Mouse (Mus musculus) layer of hippocampus, postnatal 36 days (tissue): Measurements from ENCODE around the gene Fbxo40. TPM values are rescaled to one million over a fixed set of nuclear protein-coding genes. Genes with fewer than 3 reads are reported as not detected.

Source experiments
- DNase-seq, 2 experiments: peaks; one replicate each; pipeline ENCODE4 v3.0.0; 2022
- total RNA-seq, 2 experiments: library from RNA; stranded (reverse); gene quantifications; 2 replicates each; pipeline ENCODE4 v1.2.3; 2021

Fbxo40 gene
- total RNA-seq, result under 1 TPM in 1 of 2 experiments, not detected in 1; 0.07 TPM

GRCm38 (mm10) chr16:36989999-36990625, at the start of gene Fbxo40:
Fbxo40 (minus strand) TSS chr16:36990467.
- no peak for DNase-seq

GRCm38 (mm10) chr16:37034751-37035150, 44.5 kb upstream of the Fbxo40 start:
- no peak for DNase-seq

DNA sequence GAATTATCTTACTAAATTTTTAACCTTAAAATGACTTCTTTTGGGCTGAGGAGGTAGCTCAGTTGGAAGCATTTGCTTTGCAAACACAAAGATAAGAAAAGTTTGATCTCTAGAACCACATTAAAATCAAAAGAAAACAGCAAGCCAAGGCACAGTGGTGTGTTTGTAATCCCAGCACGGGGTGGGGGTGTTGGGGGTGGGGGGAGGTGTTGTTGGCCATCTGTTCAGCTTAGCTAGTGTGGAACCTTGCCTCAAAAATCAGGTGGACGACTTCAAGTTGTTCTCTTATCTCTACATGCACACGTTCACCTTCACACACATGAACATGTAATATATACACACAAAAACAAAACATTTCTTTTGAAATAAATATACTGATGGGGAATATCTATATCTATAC, 41.7 kb upstream of the Fbxo40 start:
- no peak for DNase-seq

DNA sequence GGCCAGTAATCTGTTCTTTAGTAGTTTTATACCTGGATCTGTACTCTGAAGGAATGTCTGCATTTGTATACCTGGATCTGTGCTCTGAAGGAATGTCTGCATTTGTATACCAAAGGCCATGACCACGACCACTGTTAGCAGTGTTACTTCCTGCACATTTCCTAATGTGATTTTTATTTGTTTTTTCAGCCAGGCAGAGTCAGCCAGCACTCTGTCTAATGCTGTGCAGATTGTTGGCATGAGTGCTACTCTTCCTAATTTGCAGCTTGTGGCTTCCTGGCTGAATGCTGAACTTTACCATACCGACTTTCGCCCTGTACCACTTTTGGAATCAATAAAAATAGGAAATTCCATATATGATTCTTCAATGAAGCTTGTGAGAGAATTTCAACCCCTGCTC, 37.3 kb upstream of the Fbxo40 start:
- peak in 1 of 2 experiments; percentile 13 for DNase-seq

GRCm38 (mm10) chr16:37012336-37012735, 22.1 kb upstream of the Fbxo40 start:
- no peak for DNase-seq

DNA sequence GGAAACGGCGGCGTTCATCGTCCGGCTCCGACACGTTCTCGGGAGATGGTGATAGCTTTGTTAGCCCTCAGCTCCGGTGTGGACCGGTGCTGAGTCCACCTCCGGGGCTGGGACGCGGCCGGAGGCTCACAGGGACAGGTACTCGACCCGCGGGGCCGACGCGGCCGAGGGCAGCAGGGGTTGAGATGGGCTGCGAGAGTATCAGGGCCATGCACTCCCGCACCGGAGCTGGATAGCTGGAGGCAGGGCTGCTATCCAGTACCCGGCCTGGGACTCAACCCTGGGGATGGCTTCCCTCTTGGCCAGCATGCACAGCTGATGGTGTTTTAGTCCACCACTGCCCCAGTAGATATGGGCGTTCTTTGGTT, 21.6 kb upstream of the Fbxo40 start:
- no peak for DNase-seq

GRCm38 (mm10) chr16:37011061-37011921, 21.0 kb upstream of the Fbxo40 start, which contains the start of gene Polq:
Polq (plus strand) TSS chr16:37011786.
- DNase-seq, result peak; percentile 91 to 93

DNA sequence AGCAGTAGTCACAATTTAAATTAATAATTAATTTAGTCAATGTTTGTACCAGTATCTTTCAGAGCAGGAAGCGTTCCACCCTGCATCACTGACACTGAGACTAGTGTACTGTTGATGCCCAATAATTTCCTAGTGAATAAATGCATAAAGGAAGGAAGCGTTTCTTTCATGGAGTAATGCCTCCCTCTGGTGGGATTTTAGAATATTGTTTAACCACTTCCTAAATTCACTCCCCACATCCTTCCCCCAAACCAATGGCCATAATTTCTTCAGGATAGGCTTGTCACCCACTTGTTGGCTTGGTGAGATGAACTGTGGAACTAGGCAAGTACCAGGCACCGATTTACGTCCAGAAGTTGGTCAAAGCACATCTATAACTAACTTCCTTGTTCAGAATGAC, 20.1 kb upstream of the Fbxo40 start:
- peak in 1 of 2 experiments; percentile 26 for DNase-seq

GRCm38 (mm10) chr16:37009262-37009661, 19.0 kb upstream of the Fbxo40 start:
- DNase-seq, result no peak

- DNase-seq, result no peak
These were observed 9.2 kb upstream of the Fbxo40 start for GRCm38 (mm10) chr16:36999366-36999972.

- no peak for DNase-seq
These were observed 7.4 kb upstream of the Fbxo40 start for GRCm38 (mm10) chr16:36997650-36998049.

GRCm38 (mm10) chr16:36989493-36989892, 774 bp downstream of the Fbxo40 start:
- no peak for DNase-seq

GRCm38 (mm10) chr16:36988066-36988465, 2.2 kb downstream of the Fbxo40 start:
- no peak for DNase-seq

- no peak for DNase-seq
These were observed 2.9 kb downstream of the Fbxo40 start for GRCm38 (mm10) chr16:36987399-36987798.

GRCm38 (mm10) chr16:36985636-36986042, 4.6 kb downstream of the Fbxo40 start:
- DNase-seq, result no peak

- no peak for DNase-seq
These were observed 6.5 kb downstream of the Fbxo40 start for GRCm38 (mm10) chr16:36983796-36984195.

DNA sequence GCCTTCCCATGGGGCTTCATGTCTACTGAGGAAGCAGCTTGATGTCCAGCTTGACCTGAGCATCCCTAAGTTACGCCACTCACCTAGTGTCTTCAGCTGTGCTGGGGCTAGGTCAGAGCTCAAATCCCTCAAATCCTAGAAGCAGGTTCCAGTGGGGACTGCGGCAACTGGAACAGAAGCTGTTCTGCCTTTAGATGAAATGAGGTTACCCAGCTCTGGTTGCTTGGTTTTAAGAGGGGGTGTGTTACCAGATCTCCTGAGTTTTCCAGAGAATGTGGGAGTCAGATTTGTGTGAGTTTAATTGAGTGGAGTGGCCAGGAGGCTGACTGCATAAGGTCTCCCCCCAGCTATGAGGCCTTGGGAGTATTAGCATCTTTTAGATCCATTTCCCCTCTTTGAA, 11.1 kb downstream of the Fbxo40 start:
- no peak for DNase-seq

GRCm38 (mm10) chr16:36963415-36963814, 26.9 kb downstream of the Fbxo40 start:
- no peak for DNase-seq

GRCm38 (mm10) chr16:36955106-36955505, 35.2 kb downstream of the Fbxo40 start:
- no peak for DNase-seq

DNA sequence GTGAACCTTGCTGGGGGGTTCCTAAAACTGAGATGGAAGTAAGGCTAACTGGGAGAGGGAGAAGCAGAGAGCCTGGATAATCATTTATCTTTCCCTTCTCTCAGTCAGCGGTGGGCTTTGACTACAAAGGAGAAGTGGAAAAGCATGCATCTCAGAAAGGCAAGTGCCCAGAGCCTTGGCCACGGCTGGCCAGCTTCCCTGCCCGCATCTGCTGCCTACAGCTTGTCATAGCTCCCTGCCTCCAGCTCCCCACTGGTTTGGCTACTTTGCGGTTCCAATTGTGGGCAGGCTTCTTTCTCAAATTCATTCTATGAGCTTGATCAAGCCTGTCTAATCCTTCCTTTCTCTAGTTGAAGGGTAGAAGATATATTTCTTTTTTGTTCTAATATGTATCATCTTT, 39.2 kb downstream of the Fbxo40 start:
- DNase-seq, result no peak

GRCm38 (mm10) chr16:36949614-36950336, 40.5 kb downstream of the Fbxo40 start:
- DNase-seq, result no peak

DNA sequence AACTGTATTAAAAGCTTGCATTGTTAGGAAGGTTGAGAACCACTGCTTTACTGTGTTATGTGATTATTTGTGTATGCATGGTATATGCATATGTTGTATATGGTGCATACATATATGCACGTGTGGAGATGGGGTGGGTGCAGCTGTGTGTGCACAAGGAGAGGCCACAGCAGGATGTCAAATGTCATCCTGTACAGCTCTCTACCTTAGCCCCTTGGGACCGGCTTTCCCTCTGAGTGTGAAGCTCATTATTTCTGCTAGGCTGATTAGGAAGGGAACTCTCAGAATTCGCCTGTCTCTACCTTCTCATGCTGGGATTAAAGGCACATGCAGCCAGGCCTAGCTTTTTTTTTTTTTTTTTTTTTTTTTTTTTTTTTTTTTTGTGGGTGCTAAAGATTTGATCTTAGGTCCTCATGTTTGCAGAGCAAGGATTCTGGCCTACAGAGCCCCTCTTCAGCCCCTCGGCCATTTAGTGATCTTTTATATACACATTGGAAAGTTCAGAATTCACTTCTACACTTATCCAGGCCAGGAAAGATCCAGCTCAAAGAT, 42.5 kb downstream of the Fbxo40 start:
- DNase-seq, result no peak
